Mouse (Mus musculus) forebrain, postnatal 0 days (tissue): Measurements from ENCODE around the gene Rasgef1b. TPM values are rescaled to one million over a fixed set of nuclear protein-coding genes. Genes with fewer than 3 reads are reported as not detected.

Experiments used
- ATAC-seq: fragments of 200-750 bp; cut with Nextera tagmentation; 2 replicates; pipeline ENCODE4 v1.8.0; 2017; ENCODE audit warnings: mild to moderate bottlenecking, moderate library complexity
- DNase-seq: peaks from one replicate; pipeline ENCODE4 v3.0.0-alpha.2; 2015
- H3K27ac ChIP-seq: fragments of 300-500 bp; sonication (generic); 2 replicates; pipeline ENCODE4 v1.5.1; 2014; ENCODE audit warnings: low read depth, mild to moderate bottlenecking, antibody characterized with exemption, low read length, moderate library complexity, mixed read lengths
- H3K27me3 ChIP-seq: fragments of 300-500 bp; sonication (generic); 2 replicates; pipeline ENCODE4 v1.6.1; 2014; ENCODE audit warnings: mild to moderate bottlenecking, low read length, mixed read lengths; ENCODE audit not compliant: insufficient read depth
- H3K36me3 ChIP-seq: fragments of 300-500 bp; sonication (generic); 2 replicates; pipeline ENCODE4 v1.6.1; 2014; ENCODE audit warnings: mild to moderate bottlenecking, moderate library complexity; ENCODE audit not compliant: insufficient read depth
- H3K4me1 ChIP-seq: fragments of 300-500 bp; sonication (generic); 2 replicates; pipeline ENCODE4 v1.6.1; 2014; ENCODE audit warnings: antibody characterized with exemption; ENCODE audit not compliant: insufficient read depth
- H3K4me2 ChIP-seq: fragments of 300-500 bp; sonication (generic); 2 replicates; pipeline ENCODE4 v1.6.1; 2014; ENCODE audit warnings: low read depth, mild to moderate bottlenecking, moderate library complexity
- H3K4me3 ChIP-seq: fragments of 300-500 bp; sonication (generic); 2 replicates; pipeline ENCODE4 v1.5.1; 2014; ENCODE audit warnings: low read depth, low read length, mixed read lengths
- H3K9ac ChIP-seq: fragments of 300-500 bp; sonication (generic); 2 replicates; pipeline ENCODE4 v1.6.1; 2014; ENCODE audit warnings: mild to moderate bottlenecking
- H3K9me3 ChIP-seq: fragments of 300-500 bp; sonication (generic); 2 replicates; pipeline ENCODE4 v1.6.1; 2016; ENCODE audit warnings: low read length
- CTCF ChIP-seq: sonication (generic); IDR thresholded peaks from 2 replicates; pipeline ENCODE4 v1.5.1; 2016; ENCODE audit warnings: antibody characterized with exemption, control low read depth, low read depth
- WGBS: fragments of 180-500 bp; shearing (Covaris S2); extraction: QIAGEN DNeasy Blood & Tissue Kit; methylation state at CpG from one replicate; pipeline ENCODE4 v1.1.7; 2014; 5-methylcytosine and 5-hydroxymethylcytosine counted together
- polyA plus RNA-seq: library from polyadenylated mRNA; unstranded; fragments of >200 nt; fragmentation: Nextera tagmentation; extraction: Ambion mirVana; gene quantifications from 2 replicates; pipeline ENCODE4 v1.2.1, GENCODE M21; 2015
- total RNA-seq: library from RNA; depleted of rRNA; stranded (reverse); fragments of >200 nt; gene quantifications from 2 replicates; pipeline ENCODE4 v1.2.3, GENCODE M21; 2014

Rasgef1b gene
- total and polyA plus RNA-seq, 2 experiments from 2014 or later: 49.6 to 51.0 TPM

DNA sequence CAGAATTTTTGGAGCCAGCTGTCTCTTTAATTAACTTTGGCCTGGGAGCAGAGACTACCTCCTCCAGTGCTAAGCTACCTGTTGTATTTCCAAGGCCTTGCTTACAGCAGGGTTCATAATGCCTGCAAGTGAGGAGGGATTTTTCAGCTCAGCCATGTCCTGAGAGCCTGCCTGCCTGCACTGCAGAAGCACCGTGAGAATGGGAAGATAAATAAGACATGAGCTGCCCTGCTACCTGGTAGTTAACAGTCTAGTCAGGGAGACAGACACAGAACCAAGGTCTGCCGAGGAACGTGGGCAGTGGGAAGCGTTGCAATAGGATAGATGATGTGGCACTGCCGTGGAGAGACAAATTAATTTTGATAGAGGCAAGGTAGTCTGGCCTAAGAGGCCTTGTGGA is 277.4 kb downstream of the Rasgef1b start:
- Histone ChIP-seq H3K27ac (no peak overlapping the region), H3K4me1 (no peaks in the 10 kb centered on the region), H3K9ac (no peak overlapping the region), H3K27me3 (no peaks in the 10 kb centered on the region), H3K36me3 (no peaks in the 10 kb centered on the region), H3K4me2 (no peak overlapping the region), H3K9me3 (no peaks in the 10 kb centered on the region), H3K4me3 (no peak overlapping the region)
- DNase-seq (no peak), ATAC-seq (no peak)
- TF ChIP-seq CTCF: no peak
- WGBS: 25% methylated on average over 5 of the region's 5 CpGs

DNA sequence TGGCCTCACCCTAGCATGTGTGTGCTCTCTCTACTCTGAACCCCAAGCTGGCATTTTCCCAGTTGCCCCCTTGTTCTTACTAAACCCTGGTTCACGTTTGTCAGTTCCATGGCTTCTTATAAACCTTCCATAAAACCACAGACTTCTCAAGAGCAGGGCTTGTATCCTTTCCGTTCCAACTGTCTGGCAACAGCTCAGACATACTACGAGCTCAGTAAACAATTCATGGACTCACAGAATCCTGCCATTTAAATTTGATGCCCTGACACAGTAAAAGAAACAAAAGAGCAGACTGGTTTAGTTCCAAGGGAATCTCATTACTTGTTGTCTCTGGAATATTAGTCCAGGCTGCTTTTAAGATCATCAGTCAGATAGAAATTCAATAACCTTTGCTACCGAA is 277.9 kb downstream of the Rasgef1b start:
- Histone ChIP-seq H3K9me3 (no peaks in the 10 kb centered on the region), H3K27me3 (no peaks in the 10 kb centered on the region), H3K36me3 (no peaks in the 10 kb centered on the region), H3K27ac (no peak overlapping the region), H3K4me1 (no peaks in the 10 kb centered on the region), H3K9ac (no peak overlapping the region), H3K4me3 (no peak overlapping the region), H3K4me2 (no peak overlapping the region)
- no peak for DNase-seq
- no peak for ATAC-seq
- no peak for TF ChIP-seq CTCF
- WGBS: 27% methylated on average over 4 of the region's 4 CpGs

DNA sequence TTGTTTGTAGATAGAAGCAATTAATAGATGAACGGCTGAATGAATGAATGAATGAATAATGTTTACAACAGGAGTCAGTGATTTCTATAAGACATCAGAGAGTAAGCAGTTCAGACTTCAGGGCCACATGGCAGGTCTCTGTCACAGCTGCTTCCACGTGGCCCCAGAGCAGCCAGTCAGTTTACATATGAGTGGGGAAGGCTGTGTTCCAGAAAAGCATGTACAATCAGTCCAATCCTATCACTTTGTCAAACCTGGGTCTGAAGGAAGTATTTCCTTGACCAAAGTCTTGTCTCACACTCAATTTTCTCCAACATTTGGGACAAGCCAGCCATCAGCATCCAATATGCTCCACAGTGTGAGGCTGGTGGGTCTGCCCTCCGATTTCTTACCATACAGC is 278.4 kb downstream of the Rasgef1b start:
- Histone ChIP-seq H3K4me2 (no peak overlapping the region), H3K27me3 (no peaks in the 10 kb centered on the region), H3K4me1 (no peaks in the 10 kb centered on the region), H3K4me3 (no peak overlapping the region), H3K9me3 (no peaks in the 10 kb centered on the region), H3K36me3 (no peaks in the 10 kb centered on the region), H3K9ac (no peak overlapping the region), H3K27ac (no peak overlapping the region)
- DNase-seq (no peak), ATAC-seq (no peak)
- 61% methylated on average over 3 of the region's 3 CpGs for WGBS
- no peak for TF ChIP-seq CTCF

DNA sequence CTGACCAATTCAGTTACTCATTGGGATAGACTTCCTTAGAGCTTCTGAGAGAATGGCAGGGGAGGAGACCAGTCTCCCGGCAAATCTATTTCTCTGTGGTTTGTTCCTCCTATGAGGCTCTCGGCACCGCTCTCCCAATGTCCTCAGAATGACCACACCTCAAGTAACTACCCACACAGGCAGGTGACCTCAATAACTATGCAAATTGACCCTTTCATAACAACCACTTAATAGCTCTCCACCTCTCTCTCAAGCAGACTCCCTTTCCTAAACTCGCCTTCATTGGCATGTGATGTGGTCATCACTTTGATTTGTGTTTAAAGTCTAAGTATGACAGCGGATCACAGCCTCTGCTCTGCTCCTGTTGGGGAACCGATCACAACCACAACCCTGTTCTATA is 281.4 kb downstream of the Rasgef1b start:
- H3K4me3 ChIP-seq: no peak overlapping the region
- H3K4me2 ChIP-seq: no peak overlapping the region
- H3K9me3 ChIP-seq: no peaks in the 10 kb centered on the region
- no peaks in the 10 kb centered on the region for H3K27me3 ChIP-seq
- H3K9ac ChIP-seq: no peak overlapping the region
- no peak for ATAC-seq
- TF ChIP-seq CTCF: no peak
- no peak for DNase-seq
- no peaks in the 10 kb centered on the region for H3K4me1 ChIP-seq
- H3K36me3 ChIP-seq: no peaks in the 10 kb centered on the region
- 93% methylated on average over 6 of the region's 6 CpGs for WGBS
- H3K27ac ChIP-seq: no peak overlapping the region

DNA sequence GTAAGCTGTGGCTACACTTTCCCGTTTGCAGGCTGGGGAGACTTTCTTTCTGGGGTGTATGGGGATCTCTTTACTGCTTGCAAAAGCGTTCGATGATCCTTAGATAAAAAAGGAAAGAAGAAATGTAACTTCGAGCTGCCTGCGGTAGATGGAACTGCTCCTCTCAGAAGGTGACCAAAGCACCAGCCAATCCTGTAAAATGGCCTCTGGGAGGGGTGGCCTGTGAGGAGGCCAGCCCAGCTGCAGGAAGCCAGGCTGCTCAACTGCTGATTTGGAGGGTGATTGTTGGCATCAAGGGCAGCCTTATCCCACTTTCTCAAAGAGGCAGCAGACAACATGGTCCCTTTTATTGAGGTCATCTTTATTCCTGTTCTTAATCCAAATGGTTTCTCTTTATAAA is 283.6 kb downstream of the Rasgef1b start:
- no peaks in the 10 kb centered on the region for H3K9me3 ChIP-seq

DNA sequence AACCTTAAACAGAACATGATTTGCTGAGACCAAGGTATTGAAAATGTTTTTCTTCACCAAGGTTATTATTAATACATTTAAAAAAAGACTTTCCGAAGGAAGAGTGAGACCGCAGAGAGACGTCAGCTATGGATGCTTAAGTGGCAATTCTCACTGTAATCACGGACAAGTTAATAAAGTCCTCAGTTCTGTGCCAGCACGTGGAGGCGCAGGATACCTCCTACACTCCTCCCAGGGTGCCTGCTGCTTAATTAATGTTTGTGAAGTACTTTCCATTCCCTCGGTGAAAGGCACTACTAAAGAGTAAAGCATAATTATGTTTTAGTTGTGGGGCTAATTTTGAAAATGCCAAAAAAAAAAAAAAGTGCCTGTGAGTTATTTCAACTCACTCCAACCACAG is 284.1 kb downstream of the Rasgef1b start:
- Histone ChIP-seq H3K36me3 (no peaks in the 10 kb centered on the region), H3K9ac (no peak overlapping the region), H3K27ac (no peak overlapping the region), H3K9me3 (no peaks in the 10 kb centered on the region), H3K4me1 (0 out of 2 replicates have a peak, but pooled peaks cover 3% of the 10 kb centered on the region), H3K27me3 (no peaks in the 10 kb centered on the region), H3K4me3 (no peak overlapping the region), H3K4me2 (no peak overlapping the region)
- WGBS: 38% methylated on average over 7 of the region's 7 CpGs
- no peak for DNase-seq
- TF ChIP-seq CTCF: no peak
- no peak for ATAC-seq

More for the DNA sequence above, 283.6 kb downstream of the Rasgef1b start:
- no peak overlapping the region for H3K27ac ChIP-seq
- no peaks in the 10 kb centered on the region for H3K27me3 ChIP-seq
- no peaks in the 10 kb centered on the region for H3K36me3 ChIP-seq
- WGBS: 64% methylated on average over 5 of the region's 5 CpGs
- H3K9ac ChIP-seq: no peak overlapping the region
- H3K4me3 ChIP-seq: no peak overlapping the region
- no peak for TF ChIP-seq CTCF
- ATAC-seq: no peak
- DNase-seq: no peak
- no peak overlapping the region for H3K4me2 ChIP-seq
- H3K4me1 ChIP-seq: 0 out of 2 replicates have a peak, but pooled peaks cover 3% of the 10 kb centered on the region

DNA sequence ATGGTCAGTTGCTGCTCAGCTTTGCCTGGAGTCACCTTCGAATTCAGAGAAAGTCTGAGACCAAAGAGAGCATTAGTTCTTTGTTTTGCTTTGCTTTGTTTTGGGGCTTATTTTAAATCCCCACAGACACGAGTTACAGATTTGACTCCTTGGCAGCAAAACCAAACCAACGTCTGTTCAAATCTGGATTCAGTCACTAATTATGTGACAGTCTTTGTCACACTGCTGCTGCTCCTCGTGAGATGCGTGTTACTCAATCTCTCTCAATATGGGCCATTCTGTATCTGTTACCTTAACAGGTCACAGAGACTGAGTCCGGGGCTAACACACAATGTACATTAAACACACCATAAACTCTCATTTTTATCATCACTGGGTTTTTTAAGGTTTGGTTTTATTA is 288.8 kb downstream of the Rasgef1b start:
- no peak for TF ChIP-seq CTCF
- Histone ChIP-seq H3K9ac (no peak overlapping the region), H3K36me3 (no peaks in the 10 kb centered on the region), H3K9me3 (no peaks in the 10 kb centered on the region), H3K4me1 (peaks cover 6% of the 10 kb centered on the region; the same call in 1 of the 2 replicates), H3K27me3 (no peaks in the 10 kb centered on the region), H3K27ac (no peak overlapping the region), H3K4me3 (no peak overlapping the region), H3K4me2 (no peak overlapping the region)
- peak; percentile 69 for DNase-seq
- 28% methylated on average over 6 of the region's 6 CpGs for WGBS
- peak; percentile 40; the same call in 1 of the 2 replicates for ATAC-seq
